Mouse (Mus musculus): ENCODE data around the gene Spink2.
"Not testable (repeated sequence)": the region's sequence is repeated elsewhere in the genome, so short reads cannot be mapped to it uniquely, and the experiment has no call there.

Spink2 gene

DNA sequence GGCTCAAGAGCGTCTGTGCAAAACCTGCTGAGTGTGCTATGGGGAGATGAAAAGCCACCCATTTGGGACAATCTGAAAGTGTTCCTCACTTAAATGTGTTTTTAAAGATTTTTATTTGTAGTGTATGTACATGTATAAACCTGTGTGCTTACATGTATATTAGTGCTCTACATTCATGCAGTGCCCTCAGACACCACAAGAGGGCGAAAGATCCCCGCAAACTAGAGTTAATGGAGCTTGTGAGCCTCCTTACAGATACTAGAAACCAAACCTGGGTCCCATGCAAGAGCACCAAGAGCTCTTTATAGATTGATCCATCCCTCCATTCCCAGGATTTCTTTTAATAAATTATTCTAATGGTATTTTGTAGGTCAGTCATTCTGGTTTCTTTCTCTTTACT lies 17.3 kb downstream of the Spink2 start:
- DNase-seq = peak; percentile 49

DNA sequence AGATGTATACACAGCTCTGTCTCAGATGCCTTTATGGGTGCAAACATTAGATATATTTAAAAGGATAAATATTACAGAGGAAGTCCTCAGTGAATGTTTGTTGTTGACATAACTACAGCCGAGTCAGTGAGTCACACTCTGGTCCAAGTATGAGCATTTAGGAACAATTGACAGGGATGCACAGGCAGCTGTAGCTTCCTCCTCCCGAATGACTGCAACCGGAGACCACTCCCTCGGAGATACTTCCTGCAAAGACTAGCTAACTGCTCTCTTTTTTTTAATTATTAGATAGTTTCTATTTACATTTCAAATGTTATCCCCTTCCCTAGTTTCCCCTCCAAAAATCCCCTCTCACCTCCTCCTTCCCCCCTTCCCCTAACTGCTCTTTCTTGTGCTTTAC lies 18.0 kb downstream of the Spink2 start:
- no peak for DNase-seq

DNA sequence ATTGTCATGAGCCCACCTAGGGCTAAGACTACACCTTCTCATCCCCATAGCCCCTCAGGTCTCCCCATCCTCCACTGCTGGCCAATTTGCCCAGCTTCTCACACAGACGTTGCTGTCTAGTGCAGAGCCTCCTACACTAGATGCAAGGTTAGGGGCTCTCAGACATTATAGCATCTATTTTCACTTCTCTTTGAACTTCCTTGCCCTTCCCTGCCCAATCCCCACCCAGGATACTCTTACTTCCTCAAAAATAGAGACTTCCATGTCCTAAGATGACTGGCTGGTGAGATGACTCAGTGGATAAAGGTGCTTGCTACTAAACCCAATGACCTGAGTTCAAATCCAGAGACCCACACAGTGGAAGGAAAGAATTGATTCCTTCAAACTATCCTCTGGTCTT lies 19.6 kb downstream of the Spink2 start:
- DNase-seq = no peak

DNA sequence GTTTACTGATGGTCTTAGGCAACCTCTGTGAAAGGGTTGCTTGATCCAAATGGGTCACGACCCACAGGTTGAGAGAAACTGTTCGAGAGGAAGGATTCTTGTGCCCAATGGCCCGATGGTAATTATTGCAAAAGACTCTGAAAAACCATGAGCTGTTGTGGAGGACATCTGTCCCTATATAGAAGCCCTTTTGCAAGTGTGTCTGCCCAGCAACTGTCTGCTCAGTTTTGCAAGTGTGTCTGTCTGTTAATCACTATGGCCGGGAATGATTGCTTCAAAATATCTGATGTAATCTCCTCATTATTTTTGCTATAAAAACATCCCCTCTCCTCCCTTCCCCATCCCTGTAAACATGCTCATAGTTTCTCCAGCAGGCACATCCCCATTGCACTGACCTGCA lies 20.2 kb downstream of the Spink2 start:
- no peak for DNase-seq

DNA sequence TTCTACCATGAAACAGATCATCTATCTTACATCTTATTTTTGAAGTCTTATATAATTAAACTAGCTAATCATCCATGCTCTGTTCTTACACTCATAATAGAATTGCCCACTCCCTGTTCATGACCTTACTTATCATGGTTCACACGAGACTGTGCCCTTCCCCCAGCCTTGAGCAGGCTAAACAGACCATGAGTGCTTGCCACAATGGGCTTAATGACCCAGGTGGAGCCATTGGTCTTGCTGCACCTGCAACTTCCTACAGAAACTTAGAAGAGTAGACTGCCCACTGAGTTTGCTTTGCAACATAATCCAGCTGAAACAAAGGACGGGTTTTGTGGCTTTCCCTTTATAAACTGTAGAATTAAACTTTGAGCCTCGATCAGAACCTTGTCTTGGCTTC lies 22.5 kb downstream of the Spink2 start:
- DNase-seq = no peak

DNA sequence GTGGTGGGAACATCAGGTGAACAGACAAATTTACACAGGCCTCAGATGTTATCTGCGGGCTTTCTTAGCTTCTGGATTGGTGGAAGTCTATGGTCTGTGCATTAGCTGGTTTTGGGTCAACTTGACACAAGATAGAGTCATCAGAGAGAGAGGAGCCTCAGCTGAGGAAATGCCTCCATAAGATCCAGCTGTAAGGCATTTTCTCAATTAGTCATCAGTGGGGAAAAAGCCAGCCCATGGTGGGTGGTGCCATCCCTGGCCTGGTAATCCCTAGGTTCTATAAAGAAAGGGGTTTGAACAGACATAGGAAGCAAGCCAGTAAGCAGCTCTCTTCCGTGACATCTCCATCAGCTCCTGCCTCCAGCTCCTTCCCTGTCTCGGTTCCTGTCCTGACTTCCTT lies 25.9 kb downstream of the Spink2 start:
- no peak for DNase-seq

DNA sequence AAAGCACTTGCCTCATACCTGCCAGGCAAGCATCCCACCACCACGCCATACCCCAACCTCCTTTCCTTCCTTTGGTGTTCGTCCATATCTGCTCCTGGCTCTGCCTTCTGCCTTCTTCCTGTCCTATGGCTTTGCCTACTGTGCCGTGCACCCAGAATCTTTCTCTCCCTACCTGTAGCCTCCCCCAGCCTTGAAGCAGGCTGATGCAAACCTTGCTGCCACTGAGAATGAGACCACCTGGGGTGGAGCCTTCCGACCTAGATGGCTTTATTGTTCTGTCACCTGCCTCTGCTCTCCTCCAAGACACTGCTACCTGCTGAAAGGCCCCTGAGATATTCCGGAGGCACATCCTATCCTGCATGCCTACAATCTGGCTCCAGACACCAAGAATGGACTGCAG lies 27.4 kb downstream of the Spink2 start:
- not testable (repeated sequence) for DNase-seq

DNA sequence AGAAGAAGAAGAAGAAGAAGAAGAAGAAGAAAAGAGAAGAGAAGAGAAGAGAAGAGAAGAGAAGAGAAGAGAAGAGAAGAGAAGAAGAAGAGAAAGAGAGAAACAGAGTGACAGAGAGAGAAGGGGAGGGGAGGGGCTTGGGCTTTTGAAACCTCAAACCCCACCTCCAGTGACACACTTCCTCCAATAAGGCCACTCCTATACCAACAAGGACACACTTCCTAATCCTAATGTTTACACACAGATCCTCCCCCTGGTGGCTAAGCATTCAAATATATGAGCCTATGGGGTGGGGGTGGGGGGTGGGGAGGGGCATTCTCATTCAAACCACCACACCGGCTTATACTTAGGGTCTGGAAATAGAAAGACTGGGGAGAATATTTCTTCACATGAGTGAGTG lies 27.9 kb downstream of the Spink2 start:
- DNase-seq = no peak

DNA sequence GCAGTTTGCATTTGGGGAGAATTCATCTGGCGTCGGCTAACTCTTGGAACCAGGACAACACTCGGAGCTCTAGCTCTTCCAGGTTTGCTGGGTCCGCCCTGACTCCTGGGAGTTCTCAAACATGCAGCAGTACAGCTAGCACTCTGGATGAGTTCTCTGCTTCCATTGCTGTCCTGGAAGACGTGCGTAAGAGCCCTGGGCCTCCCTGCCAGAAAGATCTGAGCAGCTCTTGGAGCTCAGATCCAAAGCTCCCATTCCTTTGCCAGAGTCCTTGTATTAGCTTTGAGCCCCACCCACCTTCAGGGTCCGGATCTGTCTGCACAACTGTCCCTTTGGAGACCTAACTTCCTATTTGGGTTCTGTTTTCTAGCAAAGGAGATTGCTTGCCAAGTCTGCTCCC lies 29.8 kb downstream of the Spink2 start:
- DNase-seq = no peak

DNA sequence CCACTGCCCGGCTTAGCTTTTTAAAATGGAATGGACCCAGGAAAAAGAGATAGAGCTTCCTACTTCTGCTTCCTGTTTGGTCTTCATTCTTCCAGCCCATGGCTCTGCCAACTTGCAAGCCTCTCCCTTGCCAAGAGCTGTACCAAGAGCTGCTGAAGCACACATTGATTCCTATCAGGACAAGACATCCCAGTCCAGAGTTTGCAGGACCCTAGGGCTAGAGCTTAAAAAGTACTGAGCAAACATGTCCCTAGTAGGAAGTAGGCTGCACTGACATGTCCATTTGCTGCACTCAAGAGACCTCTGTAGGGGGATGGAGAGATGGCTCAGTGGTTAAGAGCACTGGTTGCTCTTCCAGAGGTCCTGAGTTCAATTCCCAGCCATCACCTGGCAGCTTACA lies 32.3 kb downstream of the Spink2 start:
- DNase-seq = no peak

DNA sequence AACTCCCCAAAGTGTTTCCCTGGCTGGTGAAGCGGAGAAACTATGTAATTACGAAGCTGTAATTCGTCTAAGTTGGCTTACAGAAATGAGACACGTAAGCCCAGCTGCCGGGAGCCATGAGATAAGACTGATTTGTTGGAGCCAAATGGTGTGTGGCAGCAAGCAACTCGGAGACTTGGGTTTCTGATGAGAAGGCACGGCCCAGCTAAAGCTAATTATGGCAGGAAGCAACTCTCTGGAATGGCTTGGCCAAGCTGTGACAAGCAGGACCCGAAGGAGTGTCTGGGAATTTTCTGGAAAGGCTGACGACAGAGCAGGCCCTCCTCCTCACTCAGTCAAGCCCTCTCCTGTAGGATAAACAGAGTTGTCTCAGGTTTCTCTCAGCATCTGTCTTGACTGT lies 33.3 kb downstream of the Spink2 start:
- DNase-seq = no peak

DNA sequence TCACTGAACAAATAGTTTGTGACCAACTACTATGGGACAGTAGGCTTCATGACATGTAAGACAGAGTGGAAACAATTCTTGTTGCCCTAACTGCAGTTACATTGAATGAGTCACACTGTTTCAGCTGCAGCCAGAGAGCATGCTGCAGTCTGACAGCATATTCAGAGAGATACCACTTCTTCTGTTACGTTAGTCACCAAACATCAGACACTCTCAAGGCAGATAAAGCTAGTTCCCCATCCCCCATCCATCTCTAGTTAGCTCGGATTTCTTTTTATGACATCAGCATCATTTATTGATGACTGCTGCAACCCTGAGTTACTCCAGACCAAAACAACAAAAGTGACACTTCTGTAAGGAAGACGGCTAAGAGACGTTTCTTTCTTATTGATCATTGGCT lies 36.5 kb downstream of the Spink2 start:
- no peak for DNase-seq

DNA sequence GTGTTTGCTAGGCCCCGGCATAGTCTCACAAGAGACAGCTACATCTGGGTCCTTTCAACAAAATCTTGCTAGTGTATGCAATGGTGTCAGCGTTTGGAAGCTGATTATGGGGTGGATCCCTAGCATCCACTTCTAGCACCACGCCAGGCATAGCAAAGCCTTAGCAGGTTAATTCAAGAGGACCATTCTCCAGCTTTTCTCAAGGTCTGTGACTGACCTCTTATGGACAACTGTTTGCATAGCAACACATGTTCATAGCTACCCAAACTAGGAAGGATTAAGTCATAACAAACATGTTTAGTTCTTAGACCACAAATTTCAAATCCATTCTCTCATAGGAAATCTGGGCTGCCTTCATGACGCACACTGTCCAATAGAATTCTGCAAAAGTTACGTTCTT lies 40.7 kb downstream of the Spink2 start:
- peak; percentile 55 for DNase-seq

DNA sequence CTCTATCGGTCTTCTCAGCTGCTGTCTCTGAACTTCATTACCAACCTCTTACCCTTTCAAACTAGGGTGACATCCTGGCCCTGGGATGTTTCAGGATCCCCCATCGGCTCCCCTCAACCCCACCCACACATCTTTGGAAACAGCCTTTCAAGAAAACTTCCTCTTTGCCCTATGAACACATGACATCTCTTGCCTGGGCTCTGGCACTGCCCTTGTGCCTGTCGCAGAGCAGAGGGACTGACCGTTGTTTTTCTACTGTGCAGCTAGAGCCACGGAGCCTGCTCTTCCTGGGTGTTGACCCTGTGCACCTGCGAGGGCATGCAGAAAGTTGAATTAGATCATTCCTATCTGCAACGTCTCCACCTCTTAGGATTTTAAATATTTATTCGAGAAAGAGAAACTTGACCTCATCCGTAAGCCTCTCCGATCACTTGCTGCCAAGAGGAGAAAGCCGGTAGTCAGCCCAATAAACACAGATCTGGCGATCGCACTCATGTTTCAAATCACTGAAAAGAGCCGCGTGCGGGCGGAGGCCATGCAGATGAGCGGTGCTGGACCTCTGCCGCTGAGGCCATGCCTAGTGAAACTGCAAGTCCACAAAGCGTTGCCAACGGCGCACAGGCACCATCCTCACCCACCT lies 43.8 kb downstream of the Spink2 start:
- no peak for DNase-seq

DNA sequence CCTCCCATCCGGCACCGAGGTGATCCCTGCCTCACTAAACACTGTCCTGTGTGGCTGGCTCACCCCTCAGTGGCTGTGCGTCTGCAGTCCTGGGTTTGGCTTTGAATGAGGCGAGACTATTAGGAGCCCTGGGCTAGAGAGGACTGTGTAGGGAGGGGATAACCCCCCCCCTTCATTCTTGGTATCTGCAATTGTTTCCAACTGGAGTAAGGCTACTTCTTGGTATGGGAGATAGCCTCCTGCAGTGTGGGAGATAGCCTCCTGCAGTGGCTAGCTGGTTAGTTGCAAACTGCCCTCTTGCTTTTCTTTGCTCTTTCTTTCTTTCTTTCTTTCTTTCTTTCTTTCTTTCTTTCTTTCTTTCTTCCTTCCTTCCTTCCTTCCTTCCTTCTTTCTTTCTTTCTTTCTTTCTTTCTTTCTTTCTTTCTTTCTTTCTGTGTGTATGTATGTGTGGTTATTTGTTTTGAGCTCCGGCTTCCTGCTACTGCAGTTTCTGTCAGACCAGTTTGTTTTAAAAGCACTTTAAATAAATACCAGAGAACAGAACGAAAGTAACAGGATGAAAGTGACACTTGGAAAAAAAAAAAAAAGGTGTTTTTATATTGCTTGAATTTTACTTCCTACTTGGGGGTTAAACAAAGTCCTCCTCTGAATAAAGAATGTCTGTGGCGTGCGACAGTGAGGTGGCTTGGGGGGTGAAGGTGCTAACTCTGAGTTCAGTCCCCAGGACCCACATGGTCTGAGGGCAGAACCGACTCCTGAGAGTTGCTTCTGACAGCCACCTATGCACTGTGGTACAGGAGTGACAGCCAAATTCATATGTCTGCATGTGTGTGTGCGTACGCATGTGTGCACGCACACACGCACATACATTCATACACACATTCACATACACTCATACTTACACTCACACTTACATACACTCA lies 45.3 kb downstream of the Spink2 start:
- no peak for DNase-seq

DNA sequence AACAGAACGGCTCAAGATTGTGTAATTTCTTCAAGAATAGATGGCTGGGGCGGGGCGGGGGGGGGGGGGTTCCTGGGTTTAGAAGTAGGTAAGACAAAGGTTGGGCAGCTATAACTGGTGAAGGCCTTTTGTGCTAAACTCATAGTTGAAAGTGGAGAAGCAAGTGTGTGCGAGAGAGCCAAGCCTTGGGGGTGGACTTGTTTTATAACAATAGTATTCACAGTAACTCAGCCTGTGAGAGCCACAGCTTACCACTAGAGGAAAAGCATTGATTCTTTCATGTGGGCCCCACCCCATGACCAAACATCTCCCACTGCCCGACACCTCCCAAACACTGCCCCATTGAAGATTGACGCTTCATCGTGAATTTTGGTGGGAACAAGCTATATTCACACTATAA lies 47.7 kb downstream of the Spink2 start:
- no peak for DNase-seq

DNA sequence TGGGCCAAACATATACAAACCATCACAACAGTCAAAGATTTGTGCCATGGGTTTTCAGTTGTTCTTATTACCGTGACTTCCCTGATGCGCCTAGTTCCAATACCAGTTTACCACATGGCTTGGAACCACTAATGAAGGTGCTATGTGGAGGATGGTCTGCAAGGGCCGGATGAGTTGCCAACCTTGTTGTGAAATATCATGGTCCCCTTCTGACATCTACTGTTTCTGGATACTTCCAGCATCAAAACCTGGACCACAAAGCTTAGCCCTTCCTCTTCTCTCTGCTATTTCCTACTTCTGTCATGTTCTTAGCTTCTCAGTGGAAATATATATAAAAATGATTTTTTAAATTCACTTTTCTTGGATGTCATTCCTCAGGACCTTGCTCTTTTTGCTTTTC lies 48.7 kb downstream of the Spink2 start:
- DNase-seq = no peak

DNA sequence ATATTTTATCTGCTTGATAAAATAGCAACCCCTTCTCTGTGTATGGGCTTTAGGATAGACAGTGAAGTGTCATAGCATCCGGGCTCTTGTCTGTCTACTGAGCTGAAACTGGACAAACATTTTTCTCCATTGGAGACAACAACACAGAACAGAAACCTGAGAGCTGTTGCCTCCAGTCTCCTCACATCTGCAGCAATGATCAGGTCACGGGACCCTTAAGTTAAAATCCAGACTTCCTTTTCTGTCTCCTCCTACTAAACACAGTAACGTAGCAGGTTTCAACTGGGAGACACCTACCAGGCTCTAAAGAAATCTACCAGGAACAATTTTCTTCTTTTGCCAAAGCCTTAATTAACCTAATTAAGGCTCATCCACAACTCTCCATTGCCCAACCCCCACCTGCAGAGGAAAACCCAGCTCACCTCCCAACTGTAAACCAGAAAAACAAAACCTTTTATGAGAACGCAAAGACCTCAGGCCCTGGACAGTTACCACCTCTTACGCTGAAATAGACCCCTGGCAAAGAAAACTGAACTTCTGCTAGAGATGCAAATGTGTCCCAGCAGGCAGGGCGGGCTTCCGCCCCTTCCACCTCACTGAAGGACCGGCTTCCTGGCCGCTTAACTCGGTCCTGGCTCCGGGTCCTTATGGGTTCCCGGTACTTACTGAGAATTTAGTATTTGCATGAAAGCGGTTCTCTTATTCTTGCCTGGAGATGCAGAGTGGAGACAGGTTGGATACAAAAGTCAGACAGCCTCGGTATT lies 53.3 kb downstream of the Spink2 start:
- DNase-seq = no peak

DNA sequence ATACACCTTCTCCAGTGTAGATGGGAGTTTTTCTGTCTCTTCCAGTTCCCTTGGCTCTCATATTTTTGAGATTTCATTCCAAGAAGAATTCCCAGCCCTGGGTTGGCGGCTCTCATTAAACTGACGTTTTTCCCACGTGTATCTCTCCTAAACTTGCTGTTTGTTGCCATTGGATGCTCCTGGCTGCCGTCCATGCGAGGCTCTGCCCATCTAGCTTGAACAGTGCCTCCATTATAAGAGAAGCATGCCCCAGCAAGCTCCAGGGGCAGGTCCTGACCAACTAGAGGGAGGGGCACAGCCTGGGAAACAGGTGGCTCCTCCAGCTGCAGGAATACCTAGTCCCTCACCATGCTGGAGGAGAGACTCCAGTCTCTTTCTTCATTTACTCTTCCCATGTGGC lies 54.3 kb downstream of the Spink2 start:
- DNase-seq = no peak

DNA sequence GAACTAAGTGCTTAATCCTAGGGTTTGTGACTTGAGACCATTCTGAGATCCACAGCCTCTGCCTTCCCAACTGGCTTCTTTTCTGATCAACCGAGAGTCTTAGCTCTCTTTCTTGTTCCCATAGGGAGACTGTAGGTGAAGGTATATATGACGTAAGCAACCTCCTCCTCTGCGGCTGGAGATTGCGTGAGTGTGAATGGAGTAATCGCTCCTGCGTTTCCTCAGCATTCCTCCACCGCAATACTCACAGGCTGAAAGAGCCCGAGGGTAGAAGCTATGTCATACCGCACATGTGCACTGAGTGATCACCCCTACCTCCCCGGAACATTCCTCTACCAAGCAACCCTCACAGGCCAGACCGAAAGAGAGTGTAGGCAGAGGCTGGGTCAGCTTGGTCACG lies 55.7 kb downstream of the Spink2 start:
- DNase-seq = no peak
